Mouse (Mus musculus) kidney, adult 2 months (tissue): ENCODE results near the gene Pzp.

ENCODE experiments used
- CTCF ChIP-seq: fragments of 200-500 bp; conservative IDR thresholded peaks from 2 replicates; pipeline ENCODE4 v1.5.1; 2011; ENCODE audit warnings: low read depth, mild to moderate bottlenecking, control low read depth, low read length, moderate library complexity, mixed read lengths; ENCODE audit not compliant: insufficient read depth, insufficient read length
- POLR2A ChIP-seq: fragments of 200-500 bp; IDR thresholded peaks from one replicate; pipeline ENCODE4 v1.6.1; 2011; ENCODE audit warnings: low read depth, low read length, control low read depth

- TF ChIP-seq CTCF: no peak
- no peak for TF ChIP-seq POLR2A
These were observed 6.2 kb upstream of the Pzp start for GRCm38 (mm10) chr6:128532701-128533100.
